Mouse (Mus musculus): ENCODE measurements around the gene Kalrn.
A peak's percentile ranks its signal among the peaks of the same experiment; 100 is the strongest.

Kalrn gene

GRCm38 (mm10) chr16:34011991-34012845 lies 561.1 kb downstream of the Kalrn start:
- DNase-seq = no peak

GRCm38 (mm10) chr16:34009567-34009966 lies 563.8 kb downstream of the Kalrn start:
- no peak for DNase-seq

GRCm38 (mm10) chr16:34005986-34006385 lies 567.3 kb downstream of the Kalrn start:
- no peak for DNase-seq

- DNase-seq = no peak
Measured at GRCm38 (mm10) chr16:34004128-34004578, 569.2 kb downstream of the Kalrn start.

GRCm38 (mm10) chr16:34003566-34004127 lies 569.7 kb downstream of the Kalrn start:
- DNase-seq = no peak

GRCm38 (mm10) chr16:34000715-34001114 lies 572.6 kb downstream of the Kalrn start:
- no peak for DNase-seq

- peak; percentile 26 for DNase-seq
Measured at GRCm38 (mm10) chr16:33999388-33999787, 573.9 kb downstream of the Kalrn start.

- DNase-seq = peak; percentile 29
Measured at GRCm38 (mm10) chr16:33998011-33998410, 575.3 kb downstream of the Kalrn start.

GRCm38 (mm10) chr16:33996030-33996429 lies 577.3 kb downstream of the Kalrn start:
- peak; percentile 48 for DNase-seq

- DNase-seq = no peak
Measured at GRCm38 (mm10) chr16:33995496-33995895, 577.8 kb downstream of the Kalrn start.

GRCm38 (mm10) chr16:33994321-33994720 lies 579.0 kb downstream of the Kalrn start:
- DNase-seq = no peak

GRCm38 (mm10) chr16:33990712-33991111 lies 582.6 kb downstream of the Kalrn start:
- no peak for DNase-seq

GRCm38 (mm10) chr16:33989106-33989505 lies 584.2 kb downstream of the Kalrn start:
- DNase-seq = no peak

- DNase-seq = peak; percentile 36
Measured at GRCm38 (mm10) chr16:33988358-33989012, 584.8 kb downstream of the Kalrn start.

- DNase-seq = no peak
Measured at GRCm38 (mm10) chr16:33986993-33987392, 586.3 kb downstream of the Kalrn start.

GRCm38 (mm10) chr16:33985372-33985771 lies 588.0 kb downstream of the Kalrn start:
- DNase-seq = no peak

GRCm38 (mm10) chr16:33983712-33984111 lies 589.6 kb downstream of the Kalrn start:
- no peak for DNase-seq

GRCm38 (mm10) chr16:33979855-33980254 lies 593.5 kb downstream of the Kalrn start:
- no peak for DNase-seq

GRCm38 (mm10) chr16:33967283-33967640 lies 606.1 kb downstream of the Kalrn start:
- DNase-seq = no peak

- peak; percentile 83 for DNase-seq
Measured at GRCm38 (mm10) chr16:33966538-33967282, 606.6 kb downstream of the Kalrn start, which contains the start of gene Umps. Gene Umps, minus strand, starts transcription at chr16:33967038.

- no peak for DNase-seq
Measured at GRCm38 (mm10) chr16:33965878-33966537, 607.3 kb downstream of the Kalrn start.

GRCm38 (mm10) chr16:33963509-33963908 lies 609.8 kb downstream of the Kalrn start:
- DNase-seq = no peak

All from cerebellum, adult 8-10 months (tissue).